Mouse (Mus musculus): ENCODE measurements around the gene Ltbp1.

DNA sequence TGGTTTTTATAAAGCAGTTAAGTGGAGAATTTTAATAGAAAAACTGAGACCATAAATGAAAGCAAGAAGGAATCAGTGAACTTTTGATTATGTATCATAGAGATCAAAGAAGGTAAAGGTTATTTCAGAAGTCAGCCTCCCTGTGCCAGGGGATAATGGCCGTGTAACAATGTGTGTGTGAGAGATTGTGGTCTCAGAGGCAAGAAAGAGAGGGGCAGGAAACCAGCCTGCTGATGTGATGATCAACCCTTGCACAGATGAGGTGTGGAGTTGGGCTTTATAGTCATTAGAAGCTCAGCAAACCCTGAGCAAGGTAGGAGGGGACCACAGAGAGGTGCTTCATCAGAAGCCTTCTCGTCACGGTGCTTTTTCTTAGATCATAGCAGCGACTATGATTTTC is 128.6 kb downstream of the Ltbp1 start:
- no peak for TF ChIP-seq CTCF (IDR thresholded peaks at IDR 0.05; ENCODE audit: control insufficient read depth, insufficient read depth, low read length)
- no peak for TF ChIP-seq POLR2A (IDR thresholded peaks at IDR 0.05; ENCODE audit: borderline replicate concordance, control insufficient read depth, low read depth, low read length)
